Mouse (Mus musculus): ENCODE results near the gene Cxcr4. TPM values are rescaled to one million over a fixed set of nuclear protein-coding genes. Genes with fewer than 3 reads are reported as not detected.

The Cxcr4 gene
- total RNA-seq, 2 experiments from 2014 or later: 1.1 to 1.9 TPM

GRCm38 (mm10) chr1:128551743-128552397 is 40.2 kb downstream of the Cxcr4 start:
- H3K27ac ChIP-seq: no peak overlapping the region
- TF ChIP-seq CTCF (IDR thresholded peaks at IDR 0.05): no peak
- no peak overlapping the region for H3K4me3 ChIP-seq
- intact Hi-C loops (cut with DNase I): no loop called here
- no peak for DNase-seq

GRCm38 (mm10) chr1:128549442-128549841 is 42.7 kb downstream of the Cxcr4 start:
- H3K27ac ChIP-seq: no peak overlapping the region
- DNase-seq: no peak
- H3K4me3 ChIP-seq: no peak overlapping the region
- TF ChIP-seq CTCF (IDR thresholded peaks at IDR 0.05): no peak
- intact Hi-C loops (cut with DNase I): no loop called here

GRCm38 (mm10) chr1:128549007-128549406 is 43.1 kb downstream of the Cxcr4 start:
- Histone ChIP-seq H3K4me3 (no peak overlapping the region), H3K27ac (no peak overlapping the region)
- intact Hi-C loops (cut with DNase I): no loop called here
- no peak for TF ChIP-seq CTCF (IDR thresholded peaks at IDR 0.05)
- DNase-seq: no peak

GRCm38 (mm10) chr1:128548220-128548998 is 43.7 kb downstream of the Cxcr4 start:
- intact Hi-C loops (cut with DNase I): no loop called here
- Histone ChIP-seq H3K4me3 (no peak overlapping the region), H3K27ac (no peak overlapping the region)
- DNase-seq: no peak
- no peak for TF ChIP-seq CTCF (IDR thresholded peaks at IDR 0.05)

- Histone ChIP-seq H3K4me3 (no peak overlapping the region), H3K27ac (no peak overlapping the region)
- no peak for DNase-seq
- TF ChIP-seq CTCF (IDR thresholded peaks at IDR 0.05): no peak
- intact Hi-C loops (cut with DNase I): no loop called here
Measured at GRCm38 (mm10) chr1:128545672-128546071, 46.4 kb downstream of the Cxcr4 start.

GRCm38 (mm10) chr1:128543137-128543536 is 49.0 kb downstream of the Cxcr4 start:
- intact Hi-C loops (cut with DNase I): no loop called here
- no peak for TF ChIP-seq CTCF (IDR thresholded peaks at IDR 0.05)
- Histone ChIP-seq H3K4me3 (no peak overlapping the region), H3K27ac (no peak overlapping the region)
- no peak for DNase-seq

- no peak for DNase-seq
- Histone ChIP-seq H3K27ac (no peak overlapping the region), H3K4me3 (no peak overlapping the region)
- no peak for TF ChIP-seq CTCF (IDR thresholded peaks at IDR 0.05)
- intact Hi-C loops (cut with DNase I): no loop called here
Measured at GRCm38 (mm10) chr1:128542555-128542954, 49.5 kb downstream of the Cxcr4 start.

- H3K4me3 ChIP-seq: no peak overlapping the region
- H3K27ac ChIP-seq: no peak overlapping the region
- no peak for TF ChIP-seq CTCF (IDR thresholded peaks at IDR 0.05)
- no peak for DNase-seq
- intact Hi-C loops (cut with DNase I): no loop called here
Measured at GRCm38 (mm10) chr1:128540213-128540612, 51.9 kb downstream of the Cxcr4 start.

- Histone ChIP-seq H3K27ac (no peak overlapping the region), H3K4me3 (no peak overlapping the region)
- DNase-seq: no peak
- no peak for TF ChIP-seq CTCF (IDR thresholded peaks at IDR 0.05)
- intact Hi-C loops (cut with DNase I): no loop called here
Measured at GRCm38 (mm10) chr1:128539555-128539954, 52.5 kb downstream of the Cxcr4 start.

Other genes with a start within 250 kb of the Cxcr4 start
- gene Mcm6, start 232.6 kb downstream of the Cxcr4 start, total RNA-seq (2021): 1 to 10 TPM; 1.3 to 2.6 TPM
- gene Dars, start 174.9 kb downstream of the Cxcr4 start, total RNA-seq (2021): 10 to 100 TPM; 64.7 to 77.0 TPM